Mouse (Mus musculus): Measurements from ENCODE around the gene Ppfibp2. TPM values are rescaled to one million over a fixed set of nuclear protein-coding genes. Genes with fewer than 3 reads are reported as not detected.

Ppfibp2 gene
- polyA plus RNA-seq, 1 experiment from 2014 or later = 12.0 TPM

DNA sequence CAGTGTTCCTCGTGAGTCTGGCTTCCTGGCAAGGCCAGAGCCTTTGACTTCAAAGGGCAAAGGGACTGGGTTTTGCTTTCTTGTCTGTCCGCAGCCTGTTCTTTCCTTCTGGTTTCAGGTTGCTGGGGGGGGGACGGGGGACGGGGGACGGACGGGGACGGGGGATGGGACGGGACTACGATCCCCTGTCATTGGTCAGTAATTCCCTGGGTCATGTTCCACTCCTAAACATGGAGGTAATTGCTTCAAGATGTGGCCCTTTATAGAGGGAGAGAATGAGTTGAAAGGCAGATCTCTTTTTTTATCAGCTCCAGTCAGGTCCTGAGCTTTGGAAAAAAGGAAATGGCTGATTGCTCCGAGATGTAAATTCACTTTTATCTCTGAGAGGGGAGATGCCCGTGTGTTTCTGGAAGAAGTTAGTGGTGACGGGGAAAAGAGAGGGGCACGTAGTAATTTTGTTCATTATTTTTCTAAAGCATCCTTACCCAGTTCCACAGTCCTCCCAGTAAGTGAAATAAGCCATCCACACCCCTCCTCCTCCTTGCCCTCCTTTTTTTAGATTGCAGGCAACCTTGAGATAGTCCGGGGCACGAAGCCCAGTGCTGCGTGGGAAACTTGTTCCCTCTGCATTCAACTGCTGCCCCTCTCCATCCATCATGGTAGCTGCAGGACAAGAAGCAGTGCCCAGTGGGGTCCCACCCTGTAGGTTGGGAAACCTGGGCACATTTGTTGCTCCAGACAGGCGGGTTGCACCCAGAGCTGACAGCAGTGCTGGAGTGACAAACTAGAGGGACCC is 95.6 kb downstream of the Ppfibp2 start:
- Histone ChIP-seq H3K9me3 (no peaks in the 10 kb centered on the region), H3K36me3 (peaks cover 4% of the 10 kb centered on the region), H3K4me3 (no peak overlapping the region), H3K27ac (peak overlapping the region; percentile 81), H3K9ac (no peak overlapping the region), H3K27me3 (no peaks in the 10 kb centered on the region), H3K4me2 (replicated peaks) (peak overlapping the region; percentile 42), H3K4me1 (peaks cover 37% of the 10 kb centered on the region)
- ATAC-seq (ENCODE audit: low FRiP score, low read depth) = peak; percentile 84
- WGBS = 10% methylated on average over 17 of the region's 17 CpGs

DNA sequence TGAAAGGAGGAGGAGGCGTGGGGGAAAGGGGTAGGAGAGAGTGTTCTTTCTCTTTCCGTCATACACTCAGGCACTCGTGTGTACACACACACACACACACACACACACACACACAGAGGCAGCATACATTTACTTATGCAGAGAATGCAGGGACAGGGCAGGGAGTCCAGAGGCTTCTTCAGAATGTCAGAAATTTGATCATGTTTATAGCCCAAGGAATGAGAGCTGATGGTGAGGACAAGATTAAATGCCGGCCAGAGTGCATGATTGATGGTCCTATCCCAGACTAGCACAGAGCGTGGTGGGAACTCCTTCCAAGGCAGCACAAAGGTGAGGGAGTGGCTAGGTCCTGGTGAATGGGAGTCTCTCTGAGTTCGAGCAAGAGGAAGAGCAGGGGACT is 96.5 kb downstream of the Ppfibp2 start:
- H3K27me3 ChIP-seq = no peaks in the 10 kb centered on the region
- H3K4me1 ChIP-seq = peaks cover 37% of the 10 kb centered on the region
- H3K9me3 ChIP-seq = no peaks in the 10 kb centered on the region
- H3K4me2 ChIP-seq (replicated peaks) = no peak overlapping the region
- WGBS = 28% methylated on average over 6 of the region's 6 CpGs
- no peak overlapping the region for H3K4me3 ChIP-seq
- no peak overlapping the region for H3K9ac ChIP-seq
- peak overlapping the region; percentile 52; the same call in 1 of the 2 replicates for H3K27ac ChIP-seq
- peaks cover 4% of the 10 kb centered on the region for H3K36me3 ChIP-seq
- ATAC-seq (ENCODE audit: low FRiP score, low read depth) = no peak

DNA sequence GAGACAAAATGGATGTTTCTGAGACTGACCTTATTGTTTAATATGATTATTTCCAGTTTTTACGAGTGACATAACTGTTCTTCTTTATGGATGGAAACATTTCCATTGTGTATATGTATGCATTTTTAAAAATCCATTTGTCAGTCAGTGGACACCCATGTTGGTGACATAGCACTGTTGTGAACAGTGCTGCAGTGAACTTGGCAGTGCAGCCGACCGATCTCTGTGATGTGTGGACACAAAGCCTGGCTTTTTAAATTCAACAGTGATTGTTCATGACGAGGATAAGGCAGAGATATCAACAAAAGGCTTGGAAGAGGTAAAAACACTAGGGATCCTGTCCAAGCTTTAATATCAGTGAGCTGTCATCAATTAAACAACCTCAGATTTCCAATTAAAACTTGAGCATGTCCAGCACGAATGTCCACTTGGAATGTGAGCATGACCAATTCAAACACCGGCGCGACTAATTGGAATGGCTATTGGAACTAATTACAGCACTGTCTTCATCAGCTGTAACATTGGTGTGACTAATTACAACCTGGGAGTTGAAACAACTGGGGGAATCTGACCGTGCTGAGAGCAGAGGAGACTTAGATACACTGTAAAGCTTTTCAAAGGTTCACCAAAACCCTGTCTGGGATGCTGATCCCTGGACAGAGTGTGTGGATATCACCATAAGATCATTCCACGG is 99.4 kb downstream of the Ppfibp2 start:
- Histone ChIP-seq H3K9ac (no peak overlapping the region), H3K27ac (no peak overlapping the region), H3K4me3 (no peak overlapping the region), H3K9me3 (no peaks in the 10 kb centered on the region), H3K36me3 (peaks cover 4% of the 10 kb centered on the region; the same call in 1 of the 2 replicates), H3K27me3 (no peaks in the 10 kb centered on the region), H3K4me1 (peaks cover 37% of the 10 kb centered on the region), H3K4me2 (replicated peaks) (no peak overlapping the region)
- ATAC-seq (ENCODE audit: low FRiP score, low read depth) = no peak
- WGBS = 61% methylated on average over 10 of the region's 10 CpGs

GRCm38 (mm10) chr7:107697066-107697465 is 102.1 kb downstream of the Ppfibp2 start:
- WGBS = 87% methylated on average over 5 of the region's 5 CpGs
- Histone ChIP-seq H3K36me3 (peaks cover 13% of the 10 kb centered on the region; the same call in 1 of the 2 replicates), H3K27me3 (no peaks in the 10 kb centered on the region), H3K4me1 (peaks cover 17% of the 10 kb centered on the region), H3K9me3 (no peaks in the 10 kb centered on the region), H3K4me3 (no peak overlapping the region), H3K4me2 (replicated peaks) (no peak overlapping the region), H3K27ac (no peak overlapping the region), H3K9ac (no peak overlapping the region)
- no peak for ATAC-seq (ENCODE audit: low FRiP score, low read depth)

DNA sequence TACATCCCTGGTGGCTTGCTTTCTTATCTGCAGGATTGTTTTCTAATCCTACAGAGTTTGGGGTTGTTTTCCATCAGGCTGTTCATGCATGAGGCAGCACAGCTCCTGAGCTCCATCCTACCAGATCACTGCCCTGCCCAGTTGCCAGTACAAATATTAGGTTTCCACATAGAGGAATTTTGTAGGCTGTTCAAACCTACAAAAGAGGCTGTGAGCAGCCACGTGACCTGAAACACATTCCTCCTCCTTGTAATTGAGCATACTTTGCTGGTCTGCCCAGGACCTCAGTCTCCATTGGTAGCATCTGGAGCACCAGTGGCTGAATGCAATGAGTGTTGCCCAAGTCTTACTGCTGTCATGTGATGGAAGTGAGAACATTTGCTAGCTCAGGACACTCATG is 104.9 kb downstream of the Ppfibp2 start:
- no peak for ATAC-seq (ENCODE audit: low FRiP score, low read depth)
- WGBS = 66% methylated on average over 1 of the region's 1 CpGs
- Histone ChIP-seq H3K9ac (no peak overlapping the region), H3K4me1 (peaks cover 19% of the 10 kb centered on the region), H3K9me3 (no peaks in the 10 kb centered on the region), H3K36me3 (peaks cover 10% of the 10 kb centered on the region; the same call in 1 of the 2 replicates), H3K4me3 (no peak overlapping the region), H3K27me3 (no peaks in the 10 kb centered on the region), H3K4me2 (replicated peaks) (no peak overlapping the region), H3K27ac (no peak overlapping the region)

DNA sequence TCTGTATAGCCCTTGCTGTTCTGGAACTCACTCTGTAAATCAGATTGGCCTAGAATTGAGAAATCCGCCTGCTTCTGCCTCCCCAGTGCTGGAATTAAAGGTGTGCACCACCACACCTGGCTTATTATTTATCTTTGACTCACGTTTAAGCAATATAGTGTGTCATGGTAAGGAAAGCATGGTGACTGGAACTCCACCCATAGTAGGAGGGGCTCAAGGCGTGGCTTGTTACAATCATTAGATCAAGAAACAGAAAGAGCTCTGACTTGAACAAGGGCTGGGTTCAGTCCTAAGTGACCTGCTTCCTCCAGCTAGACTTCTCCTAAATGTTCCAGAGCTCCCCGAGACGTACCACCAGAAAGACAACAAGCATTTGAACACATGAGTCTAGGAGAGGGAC is 105.6 kb downstream of the Ppfibp2 start:
- H3K4me3 ChIP-seq = no peak overlapping the region
- peaks cover 10% of the 10 kb centered on the region; the same call in 1 of the 2 replicates for H3K36me3 ChIP-seq
- H3K27me3 ChIP-seq = no peaks in the 10 kb centered on the region
- H3K9me3 ChIP-seq = no peaks in the 10 kb centered on the region
- no peak overlapping the region for H3K9ac ChIP-seq
- H3K4me1 ChIP-seq = peaks cover 19% of the 10 kb centered on the region
- 84% methylated on average over 5 of the region's 5 CpGs for WGBS
- ATAC-seq (ENCODE audit: low FRiP score, low read depth) = no peak
- no peak overlapping the region for H3K27ac ChIP-seq
- H3K4me2 ChIP-seq (replicated peaks) = no peak overlapping the region

- 0 out of 2 replicates have a peak overlapping the region, but pooled peaks have one; percentile 22 for H3K27ac ChIP-seq
- H3K9ac ChIP-seq = 0 out of 2 replicates have a peak overlapping the region, but pooled peaks have one; percentile 13
- H3K36me3 ChIP-seq = peaks cover 10% of the 10 kb centered on the region; the same call in 1 of the 2 replicates
- 17% methylated on average over 13 of the region's 13 CpGs for WGBS
- no peak overlapping the region for H3K4me3 ChIP-seq
- ATAC-seq (ENCODE audit: low FRiP score, low read depth) = no peak
- H3K4me2 ChIP-seq (replicated peaks) = peak overlapping the region; percentile 23; the same call in 1 of the 2 replicates
- no peaks in the 10 kb centered on the region for H3K27me3 ChIP-seq
- no peaks in the 10 kb centered on the region for H3K9me3 ChIP-seq
- H3K4me1 ChIP-seq = peaks cover 22% of the 10 kb centered on the region
Measured at GRCm38 (mm10) chr7:107702461-107703380, 107.7 kb downstream of the Ppfibp2 start.

DNA sequence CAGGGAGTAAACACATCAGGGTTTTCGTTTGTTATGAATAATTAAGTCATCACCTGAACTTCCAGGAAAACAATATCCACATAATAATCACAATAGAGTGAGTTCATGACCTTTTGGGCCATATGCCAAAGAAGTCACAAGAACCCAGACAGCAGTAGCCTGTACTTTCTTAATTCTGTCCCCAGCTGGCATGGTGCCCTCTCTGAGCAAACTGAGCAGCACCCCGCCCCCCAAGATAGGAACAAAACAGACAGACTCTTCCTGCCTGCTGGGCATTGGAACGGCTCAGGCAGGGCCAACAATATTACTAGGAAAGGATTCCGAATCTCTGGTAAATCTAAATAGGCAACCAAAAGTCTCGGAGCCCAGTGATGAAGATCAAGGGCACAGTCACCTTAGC is 110.9 kb downstream of the Ppfibp2 start:
- H3K27ac ChIP-seq = no peak overlapping the region
- H3K4me3 ChIP-seq = no peak overlapping the region
- no peaks in the 10 kb centered on the region for H3K27me3 ChIP-seq
- peaks cover 48% of the 10 kb centered on the region for H3K4me1 ChIP-seq
- H3K36me3 ChIP-seq = 0 out of 2 replicates have a peak, but pooled peaks cover under 1% of the 10 kb centered on the region
- no peak overlapping the region for H3K4me2 ChIP-seq (replicated peaks)
- no peak overlapping the region for H3K9ac ChIP-seq
- H3K9me3 ChIP-seq = no peaks in the 10 kb centered on the region
- 90% methylated on average over 5 of the region's 5 CpGs for WGBS
- ATAC-seq (ENCODE audit: low FRiP score, low read depth) = no peak

DNA sequence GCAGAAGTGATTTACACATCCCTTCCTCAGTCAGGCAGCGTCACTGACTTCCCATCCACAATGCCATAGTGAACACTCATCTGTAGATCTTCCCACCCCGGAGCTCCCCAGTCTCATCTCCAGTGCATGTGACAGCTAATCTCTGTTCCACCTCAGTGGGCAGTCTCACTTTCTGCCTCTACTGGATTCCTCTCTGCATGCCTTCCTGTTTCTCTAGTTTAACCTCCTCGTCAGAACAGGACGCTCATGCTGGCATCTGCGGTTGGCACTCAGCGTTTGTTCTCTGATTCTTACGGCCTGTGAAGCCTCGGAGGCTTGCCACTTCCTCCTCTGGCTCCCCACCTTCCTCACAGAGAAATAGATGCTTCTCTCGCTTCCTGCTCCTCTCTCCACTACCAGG is 112.6 kb downstream of the Ppfibp2 start:
- Histone ChIP-seq H3K4me2 (replicated peaks) (no peak overlapping the region), H3K9ac (no peak overlapping the region), H3K27ac (peak overlapping the region; percentile 86), H3K36me3 (no peaks in the 10 kb centered on the region), H3K27me3 (no peaks in the 10 kb centered on the region), H3K9me3 (no peaks in the 10 kb centered on the region), H3K4me3 (no peak overlapping the region), H3K4me1 (peaks cover 47% of the 10 kb centered on the region)
- no peak for ATAC-seq (ENCODE audit: low FRiP score, low read depth)
- WGBS = 65% methylated on average over 9 of the region's 9 CpGs

- H3K9me3 ChIP-seq = no peaks in the 10 kb centered on the region
- 4% methylated on average over 10 of the region's 10 CpGs for WGBS
- H3K4me3 ChIP-seq = peak overlapping the region; percentile 40
- no peaks in the 10 kb centered on the region for H3K36me3 ChIP-seq
- H3K27me3 ChIP-seq = no peaks in the 10 kb centered on the region
- H3K4me2 ChIP-seq (replicated peaks) = peak overlapping the region; percentile 60
- H3K4me1 ChIP-seq = peaks cover 37% of the 10 kb centered on the region
- 0 out of 2 replicates have a peak overlapping the region, but pooled peaks have one; percentile 45 for H3K9ac ChIP-seq
- ATAC-seq (ENCODE audit: low FRiP score, low read depth) = peak; percentile 94
- H3K27ac ChIP-seq = peak overlapping the region; percentile 86
Measured at GRCm38 (mm10) chr7:107708491-107709112, 113.6 kb downstream of the Ppfibp2 start.

GRCm38 (mm10) chr7:107712743-107713142 is 117.7 kb downstream of the Ppfibp2 start:
- Histone ChIP-seq H3K9me3 (no peaks in the 10 kb centered on the region), H3K4me3 (no peak overlapping the region), H3K4me1 (peaks cover 32% of the 10 kb centered on the region), H3K36me3 (peaks cover 11% of the 10 kb centered on the region), H3K4me2 (replicated peaks) (no peak overlapping the region), H3K27ac (no peak overlapping the region), H3K9ac (no peak overlapping the region), H3K27me3 (no peaks in the 10 kb centered on the region)
- ATAC-seq (ENCODE audit: low FRiP score, low read depth) = no peak
- WGBS = 67% methylated on average over 6 of the region's 6 CpGs

Measured in limb, embryonic 13.5 days (tissue).